Mouse (Mus musculus): ENCODE measurements around the gene 4930558K02Rik. TPM values are rescaled to one million over a fixed set of nuclear protein-coding genes. Genes with fewer than 3 reads are reported as not detected.

The 4930558K02Rik gene
- polyA plus RNA-seq, 1 experiment from 2014 or later, result not detected

- Histone ChIP-seq H3K36me3 (peaks cover 3% of the 10 kb centered on the region; the same call in 1 of the 2 replicates), H3K9ac (peak overlapping the region; percentile 53), H3K4me2 (replicated peaks) (peak overlapping the region; percentile 45), H3K27me3 (no peaks in the 10 kb centered on the region), H3K4me1 (peaks cover 79% of the 10 kb centered on the region), H3K4me3 (peak overlapping the region; percentile 2; the same call in 1 of the 2 replicates), H3K27ac (peak overlapping the region; percentile 99), H3K9me3 (no peaks in the 10 kb centered on the region)
- peak; percentile 74 for ATAC-seq (ENCODE audit: low FRiP score, low read depth)
- WGBS, result 7% methylated on average over 8 of the region's 8 CpGs
These were observed 29.2 kb upstream of the 4930558K02Rik start for GRCm38 (mm10) chr1:162008631-162009067.

- no peaks in the 10 kb centered on the region for H3K27me3 ChIP-seq
- peak; percentile 57; the same call in 1 of the 2 replicates for ATAC-seq (ENCODE audit: low FRiP score, low read depth)
- H3K4me2 ChIP-seq (replicated peaks), result peak overlapping the region; percentile 45
- 12% methylated on average over 4 of the region's 4 CpGs for WGBS
- no peaks in the 10 kb centered on the region for H3K9me3 ChIP-seq
- peak overlapping the region; percentile 53 for H3K9ac ChIP-seq
- H3K36me3 ChIP-seq, result peaks cover 3% of the 10 kb centered on the region; the same call in 1 of the 2 replicates
- peak overlapping the region; percentile 99 for H3K27ac ChIP-seq
- H3K4me3 ChIP-seq, result peak overlapping the region; percentile 2; the same call in 1 of the 2 replicates
- peaks cover 79% of the 10 kb centered on the region for H3K4me1 ChIP-seq
These were observed 28.8 kb upstream of the 4930558K02Rik start for GRCm38 (mm10) chr1:162008208-162008607.

GRCm38 (mm10) chr1:162006109-162006508 is 26.7 kb upstream of the 4930558K02Rik start:
- Histone ChIP-seq H3K9ac (peak overlapping the region; percentile 43; the same call in 1 of the 2 replicates), H3K9me3 (no peaks in the 10 kb centered on the region), H3K27me3 (no peaks in the 10 kb centered on the region), H3K4me3 (no peak overlapping the region), H3K4me1 (peaks cover 90% of the 10 kb centered on the region), H3K4me2 (replicated peaks) (peak overlapping the region; percentile 35; the same call in 1 of the 2 replicates), H3K27ac (peak overlapping the region; percentile 99; the same call in 1 of the 2 replicates), H3K36me3 (peaks cover 3% of the 10 kb centered on the region; the same call in 1 of the 2 replicates)
- ATAC-seq (ENCODE audit: low FRiP score, low read depth), result no peak
- WGBS, result 64% methylated on average over 9 of the region's 9 CpGs

GRCm38 (mm10) chr1:162004821-162005770 is 25.7 kb upstream of the 4930558K02Rik start:
- Histone ChIP-seq H3K27ac (peak overlapping the region; percentile 98), H3K4me1 (peaks cover 94% of the 10 kb centered on the region), H3K4me2 (replicated peaks) (peak overlapping the region; percentile 53), H3K9me3 (no peaks in the 10 kb centered on the region), H3K4me3 (peak overlapping the region; percentile 10; the same call in 1 of the 2 replicates), H3K36me3 (no peaks in the 10 kb centered on the region), H3K27me3 (no peaks in the 10 kb centered on the region), H3K9ac (peak overlapping the region; percentile 56)
- ATAC-seq (ENCODE audit: low FRiP score, low read depth), result no peak
- 37% methylated on average over 23 of the region's 23 CpGs for WGBS

- H3K4me2 ChIP-seq (replicated peaks), result peak overlapping the region; percentile 53
- no peak overlapping the region for H3K4me3 ChIP-seq
- H3K36me3 ChIP-seq, result no peaks in the 10 kb centered on the region
- peaks cover 94% of the 10 kb centered on the region for H3K4me1 ChIP-seq
- no peaks in the 10 kb centered on the region for H3K27me3 ChIP-seq
- no peak for ATAC-seq (ENCODE audit: low FRiP score, low read depth)
- no peaks in the 10 kb centered on the region for H3K9me3 ChIP-seq
- peak overlapping the region; percentile 56 for H3K9ac ChIP-seq
- peak overlapping the region; percentile 98 for H3K27ac ChIP-seq
- WGBS, result 12% methylated on average over 7 of the region's 7 CpGs
These were observed 25.0 kb upstream of the 4930558K02Rik start for GRCm38 (mm10) chr1:162004518-162004780.

GRCm38 (mm10) chr1:162003729-162004517 is 24.5 kb upstream of the 4930558K02Rik start:
- 42% methylated on average over 14 of the region's 14 CpGs for WGBS
- ATAC-seq (ENCODE audit: low FRiP score, low read depth), result no peak

GRCm38 (mm10) chr1:162001328-162001727 is 21.9 kb upstream of the 4930558K02Rik start:
- Histone ChIP-seq H3K4me3 (no peak overlapping the region), H3K9ac (no peak overlapping the region), H3K27ac (peak overlapping the region; percentile 98), H3K36me3 (no peaks in the 10 kb centered on the region), H3K9me3 (no peaks in the 10 kb centered on the region), H3K4me1 (peaks cover 73% of the 10 kb centered on the region), H3K4me2 (replicated peaks) (peak overlapping the region; percentile 16; the same call in 1 of the 2 replicates), H3K27me3 (no peaks in the 10 kb centered on the region)
- WGBS, result 19% methylated on average over 8 of the region's 8 CpGs
- ATAC-seq (ENCODE audit: low FRiP score, low read depth), result peak; percentile 52

More at GRCm38 (mm10) chr1:162003729-162004517, 24.5 kb upstream of the 4930558K02Rik start:
- peak overlapping the region; percentile 98 for H3K27ac ChIP-seq
- no peaks in the 10 kb centered on the region for H3K9me3 ChIP-seq
- peak overlapping the region; percentile 56 for H3K9ac ChIP-seq
- H3K4me1 ChIP-seq, result peaks cover 94% of the 10 kb centered on the region
- H3K4me3 ChIP-seq, result no peak overlapping the region
- no peaks in the 10 kb centered on the region for H3K27me3 ChIP-seq
- H3K36me3 ChIP-seq, result no peaks in the 10 kb centered on the region
- peak overlapping the region; percentile 53 for H3K4me2 ChIP-seq (replicated peaks)

- peak; percentile 76 for ATAC-seq (ENCODE audit: low FRiP score, low read depth)
- H3K9ac ChIP-seq, result peak overlapping the region; percentile 50
- H3K4me2 ChIP-seq (replicated peaks), result peak overlapping the region; percentile 44
- under 1% methylated on average over 4 of the region's 4 CpGs for WGBS
- H3K4me1 ChIP-seq, result peaks cover 62% of the 10 kb centered on the region
- H3K36me3 ChIP-seq, result no peaks in the 10 kb centered on the region
- no peaks in the 10 kb centered on the region for H3K9me3 ChIP-seq
- no peaks in the 10 kb centered on the region for H3K27me3 ChIP-seq
- H3K4me3 ChIP-seq, result no peak overlapping the region
- H3K27ac ChIP-seq, result peak overlapping the region; percentile 98
These were observed 20.5 kb upstream of the 4930558K02Rik start for GRCm38 (mm10) chr1:161999882-162000371.

- 36% methylated on average over 5 of the region's 5 CpGs for WGBS
- Histone ChIP-seq H3K9me3 (no peaks in the 10 kb centered on the region), H3K36me3 (no peaks in the 10 kb centered on the region), H3K9ac (peak overlapping the region; percentile 50), H3K4me3 (no peak overlapping the region), H3K27me3 (no peaks in the 10 kb centered on the region), H3K4me2 (replicated peaks) (peak overlapping the region; percentile 44), H3K27ac (peak overlapping the region; percentile 98), H3K4me1 (peaks cover 56% of the 10 kb centered on the region)
- ATAC-seq (ENCODE audit: low FRiP score, low read depth), result no peak
These were observed 19.9 kb upstream of the 4930558K02Rik start for GRCm38 (mm10) chr1:161999338-161999737.

GRCm38 (mm10) chr1:161998781-161999180 is 19.3 kb upstream of the 4930558K02Rik start:
- Histone ChIP-seq H3K4me3 (no peak overlapping the region), H3K4me1 (peaks cover 50% of the 10 kb centered on the region), H3K9ac (peak overlapping the region; percentile 50; the same call in 1 of the 2 replicates), H3K36me3 (no peaks in the 10 kb centered on the region), H3K9me3 (no peaks in the 10 kb centered on the region), H3K4me2 (replicated peaks) (no peak overlapping the region), H3K27ac (peak overlapping the region; percentile 98), H3K27me3 (no peaks in the 10 kb centered on the region)
- 56% methylated on average over 4 of the region's 4 CpGs for WGBS
- no peak for ATAC-seq (ENCODE audit: low FRiP score, low read depth)

- no peak for ATAC-seq (ENCODE audit: low FRiP score, low read depth)
- Histone ChIP-seq H3K9me3 (no peaks in the 10 kb centered on the region), H3K27me3 (no peaks in the 10 kb centered on the region), H3K4me1 (peaks cover 25% of the 10 kb centered on the region), H3K36me3 (no peaks in the 10 kb centered on the region), H3K9ac (no peak overlapping the region), H3K4me3 (no peak overlapping the region), H3K4me2 (replicated peaks) (no peak overlapping the region), H3K27ac (no peak overlapping the region)
- WGBS, result 80% methylated on average over 7 of the region's 7 CpGs
These were observed 13.0 kb upstream of the 4930558K02Rik start for GRCm38 (mm10) chr1:161992389-161992788.
